Mouse (Mus musculus) E14TG2a.4 (cell line): ENCODE measurements around the gene Prmt7.

Experiments
- CTCF ChIP-seq: conservative IDR thresholded peaks from 2 replicates; pipeline ENCODE4 v1.5.1; 2014; ENCODE audit warnings: low read length
- NANOG ChIP-seq: IDR thresholded peaks from 2 replicates; pipeline ENCODE4 v1.6.1; 2014; ENCODE audit warnings: borderline replicate concordance, low read length, mixed read lengths

- TF ChIP-seq CTCF (no peak), NANOG (no peak)
Measured at GRCm38 (mm10) chr8:106210035-106210731, 553 bp upstream of the Prmt7 start.
